Mouse (Mus musculus) heart, adult 2 months (tissue): ENCODE results near the gene Med15.

ENCODE experiments used
- CTCF ChIP-seq: fragments of 200-600 bp; IDR thresholded peaks from 2 replicates; pipeline ENCODE4 v1.8.1; 2022; ENCODE audit warnings: antibody characterized with exemption, mild to moderate bottlenecking, moderate library complexity
- EP300 ChIP-seq: fragments of 200-500 bp; IDR thresholded peaks from 2 replicates; pipeline ENCODE4 v1.6.1; 2011; ENCODE audit warnings: low read depth, low read length, control low read depth; ENCODE audit not compliant: insufficient read depth
- POLR2A ChIP-seq: fragments of 200-500 bp; IDR thresholded peaks from 2 replicates; pipeline ENCODE4 v1.6.1; 2011; ENCODE audit warnings: mild to moderate bottlenecking, low read depth, low read length, control low read depth; ENCODE audit not compliant: insufficient read depth

DNA sequence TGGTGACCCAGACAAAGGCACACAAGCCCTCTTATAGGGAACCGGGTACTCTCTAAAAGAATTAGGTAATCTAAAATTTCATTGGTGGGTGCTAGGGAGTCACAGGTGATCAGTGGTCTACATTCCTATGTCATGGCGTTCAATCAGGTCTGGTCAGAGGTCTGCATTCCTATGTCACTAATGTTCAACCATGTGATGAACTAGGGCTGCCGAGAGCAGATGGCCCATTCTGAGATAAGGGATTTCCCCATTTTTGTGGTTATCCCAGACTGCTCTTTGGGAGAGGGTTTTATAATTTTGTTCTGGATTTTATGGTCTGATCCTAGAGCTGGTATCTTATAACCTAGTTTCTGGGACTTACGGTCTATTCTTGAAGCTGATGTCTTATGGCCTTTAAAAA is 7.4 kb upstream of the Med15 start:
- TF ChIP-seq CTCF = no peak
- TF ChIP-seq POLR2A = no peak
- no peak for TF ChIP-seq EP300
